Mouse (Mus musculus): ENCODE data around the gene Tram2. TPM values are rescaled to one million over a fixed set of nuclear protein-coding genes. Genes with fewer than 3 reads are reported as not detected.

The Tram2 gene
- polyA plus RNA-seq (2021): 12.4 TPM

DNA sequence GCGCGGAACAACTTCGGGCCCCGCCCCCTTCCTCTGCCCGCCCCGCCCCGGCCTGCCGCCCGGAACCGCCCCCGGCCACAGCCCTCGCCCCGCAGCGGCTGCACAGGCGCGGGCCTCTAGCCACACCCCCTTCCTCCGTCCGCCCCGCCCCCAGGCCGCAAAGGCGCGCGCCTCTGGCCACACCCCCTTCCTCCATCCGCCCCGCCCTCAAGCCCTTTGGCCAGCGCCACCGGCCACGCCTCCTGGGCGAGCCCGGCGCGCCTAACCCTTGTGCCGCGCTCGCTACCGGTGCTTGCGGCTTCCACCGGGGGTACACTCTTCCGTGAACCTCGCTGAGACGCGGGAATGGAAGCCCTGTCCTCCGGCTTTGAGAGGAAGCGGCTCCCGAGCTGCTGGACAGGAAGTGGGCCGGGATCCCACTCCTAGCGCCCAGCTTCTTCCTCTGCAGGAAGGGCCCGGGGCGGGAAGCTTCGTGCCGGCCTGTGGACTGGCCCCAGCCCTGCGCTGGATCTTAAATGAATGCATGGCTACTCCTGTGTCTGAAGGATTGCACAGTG lies at the start of gene Tram2:
Gene Tram2 (minus strand): TSS at position 13 of the 557 bp plus-strand sequence.
- peak; percentile 78 for ATAC-seq
- CTCF ChIA-PET: interaction anchor here (1.8 to 2.8 kb wide), 2 partner anchors 22 to 146 kb away, joined by 5 to 9 read pairs; no protein-coding TSS in a partner anchor
- peak; percentile 51 for DNase-seq (ENCODE audit: low read depth, low spot score)
- POLR2A ChIA-PET: no interaction called here
- TF ChIP-seq CTCF (IDR thresholded peaks at IDR 0.05): no peak
- in situ Hi-C loops (cut with MboI; ENCODE audit: low pct_unique_long_range_greater_than_20kb): loop anchor here (5.0 kb wide), 1 partner anchor 67 kb away; no protein-coding TSS in a partner anchor
- no peaks in the 10 kb centered on the region for H3K27me3 ChIP-seq

DNA sequence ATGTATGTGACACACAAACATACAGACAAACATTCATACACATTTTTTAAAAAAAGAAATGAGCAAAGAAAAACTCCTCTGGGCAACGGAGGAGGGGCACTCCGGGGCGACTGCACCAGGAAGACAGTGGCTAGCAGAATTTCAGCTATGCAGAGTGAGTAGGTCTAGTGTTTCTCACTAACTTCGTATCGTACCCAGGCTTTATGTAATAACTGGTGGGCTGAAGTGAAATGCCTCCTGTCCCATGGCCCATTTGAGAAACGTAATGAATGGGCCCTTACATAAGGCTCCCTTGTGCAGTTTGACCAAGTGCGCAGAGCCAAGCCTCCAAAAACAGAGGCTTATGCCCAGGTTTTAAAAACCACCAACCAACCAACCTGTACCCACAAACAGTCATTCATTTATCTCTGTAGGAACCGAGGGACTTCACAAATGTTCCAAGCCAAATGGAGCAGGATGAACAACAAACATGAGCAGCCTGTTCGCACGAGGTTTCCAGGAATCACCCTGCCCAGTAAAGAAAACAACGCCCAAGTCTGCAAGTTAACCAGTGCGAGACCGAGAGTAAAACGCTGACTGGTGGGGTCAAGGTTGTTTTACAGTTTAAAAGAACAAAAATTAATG lies 45.8 kb upstream of the Tram2 start:
- DNase-seq (ENCODE audit: low read depth, low spot score): no peak
- no peak for TF ChIP-seq CTCF (IDR thresholded peaks at IDR 0.05)
- ChIA-PET POLR2A (no interaction called here), CTCF (no interaction called here)
- H3K27me3 ChIP-seq: peaks cover 2% of the 10 kb centered on the region
- in situ Hi-C loops (cut with MboI; ENCODE audit: low pct_unique_long_range_greater_than_20kb): no loop called here
- ATAC-seq: peak; percentile 35

DNA sequence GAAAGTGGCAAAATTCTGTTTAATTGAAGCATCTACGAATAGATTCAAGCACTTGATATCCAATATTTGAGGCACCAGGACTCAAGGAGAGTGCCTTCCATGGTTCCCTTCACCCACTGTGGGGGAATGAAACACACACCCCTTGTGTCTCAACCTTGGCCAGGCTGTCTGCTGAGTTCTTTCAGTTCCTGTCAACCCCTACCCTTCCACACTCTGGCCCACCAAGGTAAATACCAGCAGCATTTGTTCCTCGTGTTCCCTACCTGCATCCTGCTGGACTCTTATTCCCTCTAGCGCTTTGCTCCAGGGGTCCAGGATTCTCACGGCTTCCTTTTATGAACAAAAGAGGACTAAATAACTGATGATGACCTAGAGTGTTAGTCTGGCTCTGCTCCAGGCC lies 24.8 kb upstream of the Tram2 start:
- no peak for TF ChIP-seq CTCF (IDR thresholded peaks at IDR 0.05)
- POLR2A ChIA-PET: no interaction called here
- H3K27me3 ChIP-seq: peaks cover 3% of the 10 kb centered on the region
- CTCF ChIA-PET: no interaction called here
- no peak for ATAC-seq
- no peak for DNase-seq (ENCODE audit: low read depth, low spot score)
- in situ Hi-C loops (cut with MboI; ENCODE audit: low pct_unique_long_range_greater_than_20kb): loop anchor here (10.0 kb wide), 2 partner anchors 51 to 169 kb away; no protein-coding TSS in a partner anchor

DNA sequence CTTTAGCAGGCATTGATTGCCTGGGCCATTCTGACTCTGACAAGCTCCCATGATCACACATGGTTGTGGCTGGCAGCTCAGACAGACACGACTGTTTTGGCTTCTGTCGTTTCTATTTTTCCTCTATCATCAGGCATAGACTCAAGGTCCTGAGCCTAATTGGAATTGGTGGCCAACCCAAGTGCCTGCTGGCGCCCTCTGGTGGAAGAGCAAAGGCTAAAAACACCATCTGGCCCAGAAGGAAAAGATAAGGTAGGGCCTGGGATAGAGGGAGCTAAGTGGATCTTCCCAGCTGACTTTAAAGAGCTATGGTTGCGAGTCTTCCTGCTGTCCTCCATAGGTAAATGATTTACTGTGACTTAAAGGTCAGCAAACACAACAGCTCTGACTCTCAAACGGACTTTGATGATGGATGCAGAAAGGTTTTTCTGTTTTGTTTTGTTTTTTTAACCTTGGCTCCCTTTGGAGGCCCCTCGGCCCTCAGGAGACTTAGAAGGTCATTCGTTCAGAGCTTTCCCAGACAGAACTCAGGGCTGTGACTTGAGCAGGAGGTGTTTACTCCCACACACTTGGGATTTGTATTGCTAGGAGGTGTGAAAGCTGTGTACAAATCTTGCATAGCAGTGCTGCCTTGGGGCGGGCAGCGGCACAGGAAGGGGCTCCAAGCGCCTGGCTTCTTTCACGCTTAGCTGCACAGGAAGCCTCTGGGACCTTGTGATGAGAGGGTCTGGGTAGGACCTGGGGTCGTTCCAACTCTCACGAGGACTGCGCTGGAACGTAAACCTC lies 22.4 kb upstream of the Tram2 start:
- in situ Hi-C loops (cut with MboI; ENCODE audit: low pct_unique_long_range_greater_than_20kb): loop anchor here (10.0 kb wide), 2 partner anchors 53 to 167 kb away; no protein-coding TSS in a partner anchor
- POLR2A ChIA-PET: no interaction called here
- no peaks in the 10 kb centered on the region for H3K27me3 ChIP-seq
- ATAC-seq (peak; percentile 79), DNase-seq (ENCODE audit: low read depth, low spot score) (no peak)
- TF ChIP-seq CTCF (IDR thresholded peaks at IDR 0.05): peak; percentile 89
- CTCF ChIA-PET: interaction anchor here (0.8 to 2.6 kb wide), 21 partner anchors 8 to 177 kb away, joined by 3 to 18 read pairs (median 4); partner anchors contain the start of genes Efhc1 and Tram2

DNA sequence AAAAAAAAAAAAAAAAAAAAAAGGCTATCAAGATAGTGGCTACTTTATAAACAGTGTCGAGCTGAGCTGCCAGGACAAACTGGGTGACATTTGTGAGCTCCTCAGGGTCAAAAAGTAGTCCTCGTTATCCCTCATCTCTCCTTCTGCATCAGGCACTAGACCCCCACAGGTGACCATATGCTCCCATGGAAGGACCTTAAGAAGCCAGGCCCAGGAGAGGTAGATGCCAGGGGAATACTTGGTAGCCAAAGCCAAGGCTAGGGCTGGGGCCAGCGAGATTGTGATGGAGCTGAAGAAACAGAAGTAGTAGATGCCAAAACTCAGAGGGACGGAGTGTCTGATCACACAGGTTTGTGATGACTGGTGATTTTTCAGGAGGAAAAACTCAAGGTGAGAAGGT lies 21.7 kb upstream of the Tram2 start:
- ChIA-PET POLR2A (no interaction called here), CTCF (interaction anchor here (1.1 to 2.6 kb wide), 15 partner anchors 8 to 176 kb away, joined by 3 to 18 read pairs (median 5); partner anchors contain the start of genes Efhc1 and Tram2)
- DNase-seq (ENCODE audit: low read depth, low spot score) (no peak), ATAC-seq (no peak)
- no peak for TF ChIP-seq CTCF (IDR thresholded peaks at IDR 0.05)
- H3K27me3 ChIP-seq: no peaks in the 10 kb centered on the region
- in situ Hi-C loops (cut with MboI; ENCODE audit: low pct_unique_long_range_greater_than_20kb): loop anchor here (10.0 kb wide), 2 partner anchors 54 to 166 kb away; no protein-coding TSS in a partner anchor

DNA sequence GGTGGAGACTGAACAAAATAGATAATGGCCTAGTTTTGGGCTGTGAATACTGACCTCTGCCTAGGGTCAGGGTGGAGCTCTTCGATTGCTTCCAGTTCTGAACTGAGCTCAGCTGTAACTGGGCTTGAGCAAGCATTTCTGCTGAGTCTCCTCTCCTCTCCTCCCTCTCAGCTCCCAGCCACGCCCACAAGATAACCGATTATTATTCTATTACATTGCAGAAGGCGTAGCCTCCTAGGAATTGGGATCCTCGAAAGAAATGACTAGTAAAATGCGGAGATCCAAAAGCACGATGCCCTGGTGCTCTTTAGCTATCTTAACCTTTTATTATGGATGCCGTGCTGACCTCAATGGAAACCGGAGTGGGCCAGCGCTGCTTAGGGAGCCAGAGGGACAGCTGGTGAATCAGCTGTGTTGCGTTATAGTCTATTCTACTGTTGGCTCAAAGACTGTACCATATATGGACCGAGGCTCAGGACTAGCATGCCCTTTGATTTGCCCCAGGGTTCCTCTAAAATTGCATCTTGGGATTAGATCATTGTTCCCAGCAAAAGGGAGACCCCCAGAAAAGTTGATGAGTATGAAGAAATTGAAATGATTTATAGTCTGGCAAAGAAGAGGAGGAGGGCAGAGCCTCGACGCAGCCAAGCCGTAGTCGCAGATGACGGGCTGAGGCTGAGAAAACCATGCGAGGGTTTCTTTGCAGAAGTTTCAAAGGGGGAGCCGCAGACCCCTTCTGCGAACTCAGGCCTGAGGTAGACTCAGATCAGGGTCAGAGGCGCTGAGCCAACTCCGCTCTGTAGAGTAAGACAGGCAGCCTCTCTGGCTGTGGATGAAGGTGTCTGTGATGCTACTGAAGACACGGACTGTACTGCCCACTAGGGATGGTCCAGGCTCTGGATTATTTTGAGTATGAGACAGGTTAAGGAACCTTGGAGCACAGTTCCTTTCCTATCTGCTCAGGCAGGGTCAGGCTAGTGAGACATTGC lies 18.3 kb upstream of the Tram2 start:
- in situ Hi-C loops (cut with MboI; ENCODE audit: low pct_unique_long_range_greater_than_20kb): no loop called here
- ChIA-PET POLR2A (no interaction called here), CTCF (interaction anchor here (1.2 kb wide), 1 partner anchor 11 kb away, joined by 3 read pairs; no protein-coding TSS in a partner anchor)
- no peak for TF ChIP-seq CTCF (IDR thresholded peaks at IDR 0.05)
- no peak for ATAC-seq
- no peaks in the 10 kb centered on the region for H3K27me3 ChIP-seq
- DNase-seq (ENCODE audit: low read depth, low spot score): no peak

DNA sequence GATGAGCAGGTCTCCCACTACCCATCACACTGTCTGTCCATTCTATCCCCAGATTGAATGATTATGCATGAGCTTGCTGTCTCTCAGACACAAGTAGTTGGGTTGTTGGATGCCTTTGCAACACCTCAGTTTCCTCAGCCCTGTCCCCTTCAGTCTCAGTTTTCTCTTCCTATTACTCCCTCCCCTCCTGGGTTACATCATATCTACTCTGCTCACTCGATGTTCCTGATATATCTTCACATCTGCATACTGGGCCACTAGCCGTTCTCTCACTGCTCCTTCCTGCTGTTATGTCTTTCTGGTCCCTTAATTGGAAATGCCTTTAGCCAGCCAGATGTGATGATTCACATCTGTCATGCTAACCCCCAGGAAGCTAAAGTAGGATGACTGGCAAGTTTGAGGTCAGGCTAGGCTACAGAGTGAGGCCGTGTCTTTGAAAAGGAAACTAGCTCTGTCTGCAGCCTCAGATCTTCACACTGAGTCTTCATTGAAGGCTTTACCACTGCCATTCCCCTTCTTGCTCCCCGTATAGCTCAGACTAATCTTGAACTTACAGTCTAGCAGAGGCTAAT lies 15.7 kb upstream of the Tram2 start:
- no peak for TF ChIP-seq CTCF (IDR thresholded peaks at IDR 0.05)
- in situ Hi-C loops (cut with MboI; ENCODE audit: low pct_unique_long_range_greater_than_20kb): no loop called here
- CTCF ChIA-PET: interaction anchor here (1.2 to 1.7 kb wide), 2 partner anchors 19 to 155 kb away, joined by 3 to 6 read pairs; no protein-coding TSS in a partner anchor

DNA sequence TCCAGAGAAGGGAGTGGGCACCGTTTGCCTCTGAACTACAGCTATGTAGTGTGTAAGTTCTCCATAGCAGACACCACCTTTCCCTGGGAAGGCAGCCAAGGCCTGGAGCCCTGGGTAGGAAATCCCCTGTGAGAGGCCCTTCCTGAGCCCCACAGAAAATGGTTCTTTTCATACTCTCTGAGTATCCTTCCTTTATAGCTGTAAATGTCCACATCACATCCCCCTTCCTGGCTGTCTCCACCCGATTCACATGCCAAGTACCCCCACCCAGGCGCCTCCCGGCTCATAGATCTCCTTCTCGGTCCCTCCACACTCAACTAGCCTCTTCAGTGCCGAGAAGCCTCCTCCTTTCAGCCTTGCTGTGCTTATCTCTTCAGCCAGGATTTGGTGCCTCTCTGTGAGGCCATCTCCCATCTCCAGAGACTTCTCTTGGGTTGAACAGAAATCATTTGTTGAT lies 10.7 kb upstream of the Tram2 start:
- in situ Hi-C loops (cut with MboI; ENCODE audit: low pct_unique_long_range_greater_than_20kb): no loop called here
- no peak for ATAC-seq
- no peak for DNase-seq (ENCODE audit: low read depth, low spot score)
- CTCF ChIA-PET: interaction anchor here (1.0 kb wide), 1 partner anchor 12 kb away, joined by 3 read pairs; no protein-coding TSS in a partner anchor
- POLR2A ChIA-PET: no interaction called here
- no peak for TF ChIP-seq CTCF (IDR thresholded peaks at IDR 0.05)
- H3K27me3 ChIP-seq: no peaks in the 10 kb centered on the region

More for the DNA sequence above, 15.7 kb upstream of the Tram2 start:
- POLR2A ChIA-PET: interaction anchor here (0.5 kb wide), 1 partner anchor 98 kb away, joined by 5 read pairs; no protein-coding TSS in a partner anchor
- no peak for ATAC-seq
- no peaks in the 10 kb centered on the region for H3K27me3 ChIP-seq
- DNase-seq (ENCODE audit: low read depth, low spot score): no peak

DNA sequence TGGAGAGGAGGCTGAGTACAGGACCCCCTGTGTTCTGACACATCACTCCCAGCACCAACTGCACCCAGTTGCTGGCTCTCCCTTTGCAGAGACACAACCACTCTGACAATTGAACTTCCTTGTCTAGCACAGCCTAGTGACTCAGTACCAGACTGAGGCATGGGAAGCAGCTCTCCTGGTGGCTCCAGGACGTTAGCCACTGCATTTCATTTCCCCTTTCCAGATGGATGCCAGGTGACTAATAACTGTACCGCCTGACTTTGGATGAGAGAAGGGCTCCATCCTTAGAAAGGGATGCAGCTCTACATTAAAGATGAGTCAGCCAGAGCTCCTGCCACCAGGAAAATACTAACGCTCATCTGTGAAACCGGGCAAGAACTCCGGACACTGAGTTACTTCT lies 7.3 kb upstream of the Tram2 start:
- TF ChIP-seq CTCF (IDR thresholded peaks at IDR 0.05): no peak
- ChIA-PET POLR2A (no interaction called here), CTCF (interaction anchor here (0.8 to 1.2 kb wide), 3 partner anchors 10 to 147 kb away, joined by 3 read pairs; no protein-coding TSS in a partner anchor)
- no peaks in the 10 kb centered on the region for H3K27me3 ChIP-seq
- in situ Hi-C loops (cut with MboI; ENCODE audit: low pct_unique_long_range_greater_than_20kb): no loop called here
- DNase-seq (ENCODE audit: low read depth, low spot score) (peak; percentile 35), ATAC-seq (peak; percentile 76)

All from Patski (cell line).